Comparison of ENCODE assay signal across 8 mouse cellular contexts in genomic region chr17:83862134-83862881, GRCm38 (mm10). TPM values are rescaled to one million over a fixed set of nuclear protein-coding genes. Genes with fewer than 3 reads are reported as not detected.
DNase-seq lines count a peak whose midpoint lies in the region; ATAC-seq lines count a peak whose summit lies in the region.

No protein-coding gene starts in this region.

- H3K4me3 ChIP-seq in forebrain, embryonic 16.5 days (replicated peaks; ENCODE audit: low read length): peak overlapping the region; percentile 80
- peak overlapping the region; percentile 73 for H3K4me3 ChIP-seq in hindbrain, embryonic 11.5 days (ENCODE audit: low read depth, low read length)

- H3K27me3 ChIP-seq in forebrain, embryonic 16.5 days (replicated peaks; ENCODE audit: control insufficient read depth, insufficient read depth, low read length): no peaks in the 10 kb centered on the region
- H3K27me3 ChIP-seq in hindbrain, embryonic 11.5 days (ENCODE audit: control insufficient read depth, insufficient read depth, low read length): no peaks in the 10 kb centered on the region

- under 1% methylated on average over 25 of the region's 27 CpGs for WGBS in forebrain, embryonic 16.5 days
- WGBS in hindbrain, embryonic 11.5 days: under 1% methylated on average over 26 of the region's 27 CpGs

- intact Hi-C loops in left cerebral cortex, postnatal 36 days (cut with DNase I): no loop called here

- H3K4me1 ChIP-seq in forebrain, embryonic 16.5 days (replicated peaks; ENCODE audit: control insufficient read depth, insufficient read depth, low read length): peaks cover 3% of the 10 kb centered on the region
- H3K4me1 ChIP-seq in hindbrain, embryonic 11.5 days (replicated peaks; ENCODE audit: control insufficient read depth, insufficient read depth, low read length): no peaks in the 10 kb centered on the region

- H3K4me2 ChIP-seq in forebrain, embryonic 16.5 days (ENCODE audit: low read length): peak overlapping the region; percentile 85
- H3K4me2 ChIP-seq in hindbrain, embryonic 11.5 days (replicated peaks; ENCODE audit: low read depth, low read length): peak overlapping the region; percentile 76

- H3K27ac ChIP-seq in forebrain, embryonic 16.5 days (ENCODE audit: low read length): peak overlapping the region; percentile 72
- peak overlapping the region; percentile 70 for H3K27ac ChIP-seq in hindbrain, embryonic 11.5 days (ENCODE audit: low read depth, low read length)

- ATAC-seq in forebrain, embryonic 16.5 days: peak; percentile 74
- ATAC-seq in hindbrain, embryonic 11.5 days (ENCODE audit: low FRiP score): peak; percentile 78
- ATAC-seq in megakaryocyte progenitor cell, adult 5-6 weeks (replicated peaks; ENCODE audit: poor library complexity): peak; percentile 35

- no peaks in the 10 kb centered on the region for H3K36me3 ChIP-seq in forebrain, embryonic 16.5 days (ENCODE audit: control insufficient read depth, insufficient read depth)
- H3K36me3 ChIP-seq in hindbrain, embryonic 11.5 days (ENCODE audit: control insufficient read depth, insufficient read depth, low read length): no peaks in the 10 kb centered on the region

- H3K9ac ChIP-seq in forebrain, embryonic 16.5 days (replicated peaks; ENCODE audit: low read depth, low read length): peak overlapping the region; percentile 65
- H3K9ac ChIP-seq in hindbrain, embryonic 11.5 days (ENCODE audit: low read depth, low read length): peak overlapping the region; percentile 73

- H3K9me3 ChIP-seq in forebrain, embryonic 16.5 days (ENCODE audit: control insufficient read depth, low read length): no peaks in the 10 kb centered on the region
- H3K9me3 ChIP-seq in hindbrain, embryonic 11.5 days (ENCODE audit: control insufficient read depth, low read length): no peaks in the 10 kb centered on the region

- DNase-seq in Muller cell, postnatal 12 days (ENCODE audit: inconsistent ontology term): peak; percentile 41
- peak; percentile 59 for DNase-seq in c-Kit-negative CD71-positive TER-119-positive erythroid progenitor cells, embryonic 14.5 days (ENCODE audit: low read depth, low spot score)
- DNase-seq in hindbrain, embryonic 11.5 days (ENCODE audit: low spot score): no peak
- DNase-seq in left cerebral cortex, postnatal 36 days (ENCODE audit: low spot score in 2 of 2): peak; percentile 45 to 71
- DNase-seq in right cerebral cortex, postnatal 36 days (ENCODE audit: low spot score in 2 of 2): peak; percentile 56 to 59
- DNase-seq in yolk sac, embryonic 10.5 days (ENCODE audit: low spot score): no peak

RNA-seq across cellular contexts. Expression of gene Haao, which starts 14.5 kb away (rescaled TPM):
- 0.14 and 0.29 TPM in 2 replicates for polyA plus RNA-seq in forebrain, embryonic 16.5 days (2015; fragmentation: Nextera tagmentation; extraction: Ambion mirVana)
- polyA plus RNA-seq in hindbrain, embryonic 11.5 days (2014; fragmentation: Nextera tagmentation; extraction: Ambion mirVana): 0.18 TPM in 1 of 2 replicates, not detected in the other
- total RNA-seq in left cerebral cortex, postnatal 36 days (2021): under 1 TPM in 1 of 2 experiments, not detected in 1; 0.25 TPM
- 21.6 and 34.9 TPM in 2 replicates for total RNA-seq in megakaryocyte progenitor cell, adult 5-6 weeks (2015)
- 22.0 and 22.2 TPM in 2 replicates for total RNA-seq in megakaryocyte progenitor cell, adult 5-6 weeks (2017)

Comparison
In these comparisons a context has a peak if more than half of its experiments do, and no peak if none do; other contexts are left out.
1. DNase-seq: peak in Muller cell, postnatal 12 days (single experiment), c-Kit-negative CD71-positive TER-119-positive erythroid progenitor cells, embryonic 14.5 days (single experiment), left cerebral cortex, postnatal 36 days (2 of 2) and right cerebral cortex, postnatal 36 days (2 of 2); none in hindbrain, embryonic 11.5 days (single experiment) and yolk sac, embryonic 10.5 days (single experiment).
2. RNA of gene Haao, which starts 14.5 kb away (total RNA-seq): 21.6 to 34.9 TPM in megakaryocyte progenitor cell, adult 5-6 weeks; 0.25 TPM in left cerebral cortex, postnatal 36 days; every median in the first group is over 10 times any median in the second.
3. Peak in every context shown above with its lines, with median percentiles within 50 percentile points of each other: ATAC-seq.